Mouse (Mus musculus) CH12.LX (cell line): Measurements from ENCODE around the gene Lipc. TPM values are rescaled to one million over a fixed set of nuclear protein-coding genes. Genes with fewer than 3 reads are reported as not detected.

Experiments
- DNase-seq: peaks from one replicate; pipeline ENCODE4 v3.0.0-alpha.2; 2013; ENCODE audit errors: extremely low read depth
- H3K27ac ChIP-seq: 2 replicates; pipeline ENCODE4 v1.5.1; 2012; ENCODE audit warnings: low read depth, mild to moderate bottlenecking, control low read depth, moderate library complexity; ENCODE audit not compliant: insufficient read depth
- H3K27me3 ChIP-seq: replicated peaks from 2 replicates; pipeline ENCODE3; 2012; ENCODE audit warnings: inconsistent platforms
- H3K36me3 ChIP-seq, 2 experiments: replicated peaks in 1 of 2; 2 replicates each; pipeline versions ENCODE3 to v1.6.1; 2012; ENCODE audit warnings: inconsistent platforms in 1 of 2, low read length in 1 of 2, mild to moderate bottlenecking in 1 of 2, mixed read lengths in 1 of 2, moderate library complexity in 1 of 2; ENCODE audit not compliant: control insufficient read depth in 1 of 2, insufficient read depth in 1 of 2
- H3K4me1 ChIP-seq, 2 experiments: 2 replicates each; pipeline ENCODE4 v1.6.1; 2012; ENCODE audit warnings: inconsistent platforms in 1 of 2, moderate library complexity in 1 of 2; ENCODE audit not compliant: insufficient read depth in 2 of 2, control insufficient read depth in 1 of 2
- H3K4me2 ChIP-seq: 2 replicates; pipeline ENCODE4 v1.6.1; 2012; ENCODE audit warnings: low read depth, mild to moderate bottlenecking, control low read depth; ENCODE audit not compliant: poor library complexity, insufficient read depth, severe bottlenecking
- H3K4me3 ChIP-seq, 3 experiments: fragments of 150-350 bp in 1 of 3; sonication (generic) in 1 of 3; replicated peaks in 1 of 3; 2 replicates each; pipeline versions ENCODE3 to v1.5.1; 2011 to 2012; ENCODE audit warnings: low read depth in 2 of 3, low read length in 2 of 3, mild to moderate bottlenecking in 2 of 3, moderate library complexity in 2 of 3, control low read depth in 1 of 3, improper control_type of control experiment in 1 of 3, inconsistent platforms in 1 of 3, mixed read lengths in 1 of 3; ENCODE audit not compliant: poor library complexity in 1 of 3
- H3K79me2 ChIP-seq: replicated peaks from 2 replicates; pipeline ENCODE4 v1.6.1; 2012; ENCODE audit warnings: mild to moderate bottlenecking, moderate library complexity; ENCODE audit not compliant: control insufficient read depth, poor library complexity, insufficient read depth, severe bottlenecking; ENCODE audit errors: extremely low read depth
- H3K9ac ChIP-seq: 2 replicates; pipeline ENCODE4 v1.6.1; 2012; ENCODE audit warnings: low read depth, mild to moderate bottlenecking, control low read depth, moderate library complexity; ENCODE audit not compliant: insufficient read depth
- H3K9me3 ChIP-seq: replicated peaks from 2 replicates; pipeline ENCODE3; 2012; ENCODE audit warnings: low read length, inconsistent platforms, mixed read lengths
- BHLHE40 ChIP-seq: IDR thresholded peaks from 2 replicates; pipeline ENCODE4 v1.6.1; 2011; ENCODE audit warnings: mild to moderate bottlenecking, low read depth, low read length, improper control_type of control experiment
- CTCF ChIP-seq, 2 experiments: IDR thresholded peaks in 1 of 2; conservative IDR thresholded peaks in 1 of 2; 2 replicates each; pipeline ENCODE4 v1.5.1; 2011 to 2012; ENCODE audit warnings: low read depth in 2 of 2, low read length in 2 of 2, improper control_type of control experiment in 1 of 2, inconsistent platforms in 1 of 2, mild to moderate bottlenecking in 1 of 2, moderate library complexity in 1 of 2
- E2F4 ChIP-seq: IDR thresholded peaks from 2 replicates; pipeline ENCODE4 v1.6.1; 2011; ENCODE audit warnings: low read depth, low read length, improper control_type of control experiment; ENCODE audit not compliant: insufficient replicate concordance
- GABPA ChIP-seq: IDR thresholded peaks from 2 replicates; pipeline ENCODE4 v1.6.1; 2012; ENCODE audit warnings: low read depth, low read length, improper control_type of control experiment, inconsistent platforms; ENCODE audit not compliant: insufficient replicate concordance
- KAT2A ChIP-seq: IDR thresholded peaks from 2 replicates; pipeline ENCODE4 v1.6.1; 2012; ENCODE audit warnings: low read length, improper control_type of control experiment, inconsistent platforms; ENCODE audit not compliant: insufficient replicate concordance
- MAZ ChIP-seq: IDR thresholded peaks from 2 replicates; pipeline ENCODE4 v1.6.1; 2012; ENCODE audit warnings: low read depth, mild to moderate bottlenecking, inconsistent platforms, low read length, improper control_type of control experiment, moderate library complexity
- POLR2A ChIP-seq: IDR thresholded peaks from 2 replicates; pipeline ENCODE4 v1.6.1; 2011; ENCODE audit warnings: low read depth, mild to moderate bottlenecking, improper control_type of control experiment, low read length
- POLR2AphosphoS2 ChIP-seq: IDR thresholded peaks from 2 replicates; pipeline ENCODE4 v1.6.1; 2011; ENCODE audit warnings: low read depth, low read length, improper control_type of control experiment
- SIN3A ChIP-seq: IDR thresholded peaks from 2 replicates; pipeline ENCODE4 v1.6.1; 2012; ENCODE audit warnings: low read length, improper control_type of control experiment, inconsistent platforms
- USF1 ChIP-seq: IDR thresholded peaks from 2 replicates; pipeline ENCODE4 v1.6.1; 2014; ENCODE audit warnings: low read depth, mild to moderate bottlenecking, inconsistent platforms, low read length, improper control_type of control experiment
- USF2 ChIP-seq: conservative IDR thresholded peaks from 2 replicates; pipeline ENCODE4 v1.6.1; 2011; ENCODE audit warnings: low read depth, low read length, improper control_type of control experiment
- ZKSCAN1 ChIP-seq: IDR thresholded peaks from 2 replicates; pipeline ENCODE4 v1.6.1; 2012; ENCODE audit warnings: low read depth, inconsistent platforms, low read length, improper control_type of control experiment, borderline replicate concordance
- ZMIZ1 ChIP-seq: IDR thresholded peaks from 2 replicates; pipeline ENCODE4 v1.6.1; 2012; ENCODE audit warnings: low read depth, mild to moderate bottlenecking, inconsistent platforms, low read length, improper control_type of control experiment
- dilution Hi-C: fragments of 300-500 bp; cut with MboI; formaldehyde crosslinking; loops from 2 replicates; pipeline ENCODE4 v1.14.3; 2020; ENCODE audit warnings: low sequenced_read_pairs; ENCODE audit not compliant: extremely low pct_unique_long_range_greater_than_20kb, extremely low pct_ligation_motif_present
- in situ Hi-C: fragments of 300-500 bp; cut with MboI; formaldehyde crosslinking; loops from 3 replicates; pipeline ENCODE4 v1.14.3; 2019; ENCODE audit warnings: low sequenced_read_pairs, low pct_ligation_motif_present, low pct_unique_long_range_greater_than_20kb, mixed read lengths
- polyA plus RNA-seq: library from polyadenylated mRNA; unstranded; fragments of >175 nt; gene quantifications from 2 replicates; pipeline ENCODE4 v1.2.1, GENCODE M21; 2012; ENCODE audit warnings: low read depth; ENCODE audit not compliant: insufficient read length
- total RNA-seq, 2 experiments: library from RNA; depleted of rRNA; stranded (reverse); fragments of 300-350 nt in 1 of 2; fragments of >200 nt in 1 of 2; gene quantifications; 2 replicates each; pipeline ENCODE4 v1.2.3; 2012 to 2014

Gene Lipc
- total and polyA plus RNA-seq, 3 experiments, result 5.2 to 24.5 (median 8.6) TPM

DNA sequence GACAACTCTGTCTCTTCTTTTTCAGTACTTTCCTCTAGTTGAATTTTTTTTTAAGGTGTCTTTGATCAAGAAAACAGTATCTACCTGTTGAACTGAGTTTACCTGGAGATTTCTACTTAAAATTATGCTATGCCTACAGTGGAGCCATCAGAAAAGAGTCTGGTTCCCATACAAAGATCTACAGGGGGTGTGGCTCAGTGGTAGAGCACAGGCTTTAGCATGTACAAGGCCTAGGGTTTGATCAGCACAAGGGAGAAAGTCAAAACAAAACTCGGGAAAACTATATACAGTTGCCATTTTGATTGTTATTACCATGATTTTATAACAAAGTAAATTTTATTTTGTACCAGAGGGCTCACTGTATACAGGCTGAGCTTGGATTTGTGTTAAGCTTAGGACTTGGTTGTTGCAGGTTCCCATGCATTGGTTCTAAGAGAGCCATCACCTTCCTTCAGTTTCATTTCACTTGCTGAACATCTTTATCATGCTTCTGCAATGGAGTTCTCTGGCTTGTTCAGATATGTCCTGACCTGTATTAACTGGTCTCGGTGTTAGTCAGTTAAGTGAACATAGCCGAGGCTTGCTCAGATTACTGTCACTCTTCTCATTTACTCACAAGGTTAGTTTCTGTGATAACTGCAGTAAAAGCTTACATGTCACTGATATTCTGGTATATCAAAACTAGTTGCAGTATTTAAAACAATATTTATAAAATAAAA is 200.4 kb downstream of the Lipc start:
- no peaks in the 10 kb centered on the region for H3K79me2 ChIP-seq
- TF ChIP-seq BHLHE40 (no peak), CTCF (conservative IDR thresholded peaks at IDR 0.05 in 1 of 2, IDR thresholded peaks at IDR 0.05 in 1 of 2; ENCODE audit: low read depth in 2 of 2, low read length in 2 of 2) (no peak), ZMIZ1 (no peak), MAZ (no peak), ZKSCAN1 (no peak), SIN3A (no peak), POLR2A (no peak), POLR2AphosphoS2 (no peak), KAT2A (no peak), USF2 (no peak), E2F4 (no peak), USF1 (no peak), GABPA (no peak)
- dilution Hi-C loops, result no loop called here
- in situ Hi-C loops, result no loop called here
- H3K4me1 ChIP-seq, result no peaks in the 10 kb centered on the region
- no peak overlapping the region for H3K4me3 ChIP-seq
- H3K27ac ChIP-seq, result no peak overlapping the region
- H3K36me3 ChIP-seq, result peaks cover 8 to 39% of the 10 kb centered on the region in 2 experiments
- no peak overlapping the region for H3K4me2 ChIP-seq
- H3K9me3 ChIP-seq, result no peaks in the 10 kb centered on the region
- no peak for DNase-seq
- no peak overlapping the region for H3K9ac ChIP-seq
- no peaks in the 10 kb centered on the region for H3K27me3 ChIP-seq

Other genes starting within 250 kb of the Lipc start
- 0.08 TPM in 1 of 2 replicates, not detected in the other for gene Aqp9, start 216.5 kb upstream of the Lipc start, total RNA-seq (2012; rRNA removed)
- not detected in 2 replicates for gene Aqp9, start 216.5 kb upstream of the Lipc start, total RNA-seq (2014; rRNA removed)
- gene Aqp9, start 216.5 kb upstream of the Lipc start, polyA plus RNA-seq, result not detected in 2 replicates